Mouse (Mus musculus): Measurements from ENCODE around the gene Spata3. TPM values are rescaled to one million over a fixed set of nuclear protein-coding genes. Genes with fewer than 3 reads are reported as not detected.
"Not testable (repeated sequence)": the region's sequence is repeated elsewhere in the genome, so short reads cannot be mapped to it uniquely, and the experiment has no call there.

Gene Spata3
- polyA plus RNA-seq, 1 experiment from 2014 or later: not detected

GRCm38 (mm10) chr1:85988882-85989281 lies 27.7 kb upstream of the Spata3 start:
- not testable (repeated sequence) for H3K4me1 ChIP-seq (ENCODE audit: insufficient read depth, low read length); ATAC-seq (ENCODE audit: low FRiP score, low TSS enrichment); H3K9me3 ChIP-seq (ENCODE audit: low read length); H3K4me3 ChIP-seq (ENCODE audit: low read length); H3K27ac ChIP-seq (ENCODE audit: low read length); H3K27me3 ChIP-seq (ENCODE audit: insufficient read depth, low read length); H3K36me3 ChIP-seq (ENCODE audit: insufficient read depth, low read length); H3K9ac ChIP-seq (replicated peaks; ENCODE audit: low read length); H3K4me2 ChIP-seq (replicated peaks; ENCODE audit: low read depth, low read length)
- WGBS: 77% methylated on average over 4 of the region's 4 CpGs

GRCm38 (mm10) chr1:85992175-85992574 lies 24.4 kb upstream of the Spata3 start:
- Histone ChIP-seq H3K9ac (replicated peaks; ENCODE audit: low read length) (no peak overlapping the region), H3K9me3 (ENCODE audit: low read length) (peaks cover 6% of the 10 kb centered on the region), H3K27ac (ENCODE audit: low read length) (no peak overlapping the region), H3K4me3 (ENCODE audit: low read length) (no peak overlapping the region), H3K4me2 (replicated peaks; ENCODE audit: low read depth, low read length) (no peak overlapping the region), H3K4me1 (ENCODE audit: insufficient read depth, low read length) (no peaks in the 10 kb centered on the region), H3K27me3 (ENCODE audit: insufficient read depth, low read length) (no peaks in the 10 kb centered on the region), H3K36me3 (ENCODE audit: insufficient read depth, low read length) (no peaks in the 10 kb centered on the region)
- 78% methylated on average over 9 of the region's 9 CpGs for WGBS
- no peak for ATAC-seq (ENCODE audit: low FRiP score, low TSS enrichment)

DNA sequence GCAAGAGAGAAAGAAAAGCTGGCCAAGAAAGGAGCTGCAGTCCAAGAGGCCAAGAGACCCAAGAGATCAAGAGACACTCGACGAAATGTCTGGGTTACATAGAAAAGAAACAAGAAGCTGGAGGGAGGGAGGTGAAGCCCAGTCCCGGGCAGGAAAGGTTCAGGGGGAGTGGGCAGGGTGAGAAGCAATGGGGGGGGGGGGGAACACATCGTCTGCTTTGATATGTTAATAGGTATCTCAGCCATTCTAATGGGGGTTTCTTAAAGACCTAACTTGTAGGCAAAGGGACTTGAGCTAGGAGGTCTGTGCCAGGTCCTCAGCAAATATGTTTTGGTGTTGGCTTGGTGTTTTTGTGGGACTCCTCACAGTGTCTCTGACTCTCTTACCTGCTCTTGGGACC lies 23.1 kb upstream of the Spata3 start:
- H3K9me3 ChIP-seq (ENCODE audit: low read length): peaks cover 6% of the 10 kb centered on the region
- no peak overlapping the region for H3K27ac ChIP-seq (ENCODE audit: low read length)
- ATAC-seq (ENCODE audit: low FRiP score, low TSS enrichment): no peak
- 54% methylated on average over 4 of the region's 4 CpGs for WGBS
- H3K4me3 ChIP-seq (ENCODE audit: low read length): no peak overlapping the region
- no peaks in the 10 kb centered on the region for H3K27me3 ChIP-seq (ENCODE audit: insufficient read depth, low read length)
- no peak overlapping the region for H3K9ac ChIP-seq (replicated peaks; ENCODE audit: low read length)
- no peaks in the 10 kb centered on the region for H3K4me1 ChIP-seq (ENCODE audit: insufficient read depth, low read length)
- H3K4me2 ChIP-seq (replicated peaks; ENCODE audit: low read depth, low read length): no peak overlapping the region
- H3K36me3 ChIP-seq (ENCODE audit: insufficient read depth, low read length): no peaks in the 10 kb centered on the region

GRCm38 (mm10) chr1:85997221-85997620 lies 19.4 kb upstream of the Spata3 start:
- H3K36me3 ChIP-seq (ENCODE audit: insufficient read depth, low read length): no peaks in the 10 kb centered on the region
- no peak overlapping the region for H3K9ac ChIP-seq (replicated peaks; ENCODE audit: low read length)
- no peaks in the 10 kb centered on the region for H3K27me3 ChIP-seq (ENCODE audit: insufficient read depth, low read length)
- H3K4me1 ChIP-seq (ENCODE audit: insufficient read depth, low read length): no peaks in the 10 kb centered on the region
- 88% methylated on average over 1 of the region's 1 CpGs for WGBS
- H3K4me2 ChIP-seq (replicated peaks; ENCODE audit: low read depth, low read length): no peak overlapping the region
- ATAC-seq (ENCODE audit: low FRiP score, low TSS enrichment): no peak
- H3K9me3 ChIP-seq (ENCODE audit: low read length): peaks cover 6% of the 10 kb centered on the region
- no peak overlapping the region for H3K27ac ChIP-seq (ENCODE audit: low read length)
- no peak overlapping the region for H3K4me3 ChIP-seq (ENCODE audit: low read length)

- Histone ChIP-seq H3K4me3 (ENCODE audit: low read length) (no peak overlapping the region), H3K27me3 (ENCODE audit: insufficient read depth, low read length) (no peaks in the 10 kb centered on the region), H3K4me1 (ENCODE audit: insufficient read depth, low read length) (no peaks in the 10 kb centered on the region), H3K36me3 (ENCODE audit: insufficient read depth, low read length) (no peaks in the 10 kb centered on the region), H3K9ac (replicated peaks; ENCODE audit: low read length) (no peak overlapping the region), H3K9me3 (ENCODE audit: low read length) (peaks cover 6% of the 10 kb centered on the region), H3K4me2 (replicated peaks; ENCODE audit: low read depth, low read length) (no peak overlapping the region), H3K27ac (ENCODE audit: low read length) (no peak overlapping the region)
- no peak for ATAC-seq (ENCODE audit: low FRiP score, low TSS enrichment)
- 74% methylated on average over 4 of the region's 4 CpGs for WGBS
Observed at GRCm38 (mm10) chr1:85998012-85998411, 18.6 kb upstream of the Spata3 start.

GRCm38 (mm10) chr1:85999853-86000570 lies 16.6 kb upstream of the Spata3 start:
- H3K4me2 ChIP-seq (replicated peaks; ENCODE audit: low read depth, low read length): no peak overlapping the region
- no peak for ATAC-seq (ENCODE audit: low FRiP score, low TSS enrichment)
- WGBS: 73% methylated on average over 18 of the region's 18 CpGs
- H3K27me3 ChIP-seq (ENCODE audit: insufficient read depth, low read length): no peaks in the 10 kb centered on the region
- H3K9me3 ChIP-seq (ENCODE audit: low read length): peaks cover 6% of the 10 kb centered on the region
- H3K36me3 ChIP-seq (ENCODE audit: insufficient read depth, low read length): no peaks in the 10 kb centered on the region
- H3K9ac ChIP-seq (replicated peaks; ENCODE audit: low read length): no peak overlapping the region
- no peak overlapping the region for H3K27ac ChIP-seq (ENCODE audit: low read length)
- H3K4me3 ChIP-seq (ENCODE audit: low read length): no peak overlapping the region
- H3K4me1 ChIP-seq (ENCODE audit: insufficient read depth, low read length): no peaks in the 10 kb centered on the region

GRCm38 (mm10) chr1:86005540-86005939 lies 11.1 kb upstream of the Spata3 start:
- ATAC-seq (ENCODE audit: low FRiP score, low TSS enrichment): no peak
- no peaks in the 10 kb centered on the region for H3K9me3 ChIP-seq (ENCODE audit: low read length)
- no peaks in the 10 kb centered on the region for H3K4me1 ChIP-seq (ENCODE audit: insufficient read depth, low read length)
- H3K27me3 ChIP-seq (ENCODE audit: insufficient read depth, low read length): no peaks in the 10 kb centered on the region
- no peak overlapping the region for H3K9ac ChIP-seq (replicated peaks; ENCODE audit: low read length)
- 82% methylated on average over 10 of the region's 10 CpGs for WGBS
- no peak overlapping the region for H3K4me3 ChIP-seq (ENCODE audit: low read length)
- H3K4me2 ChIP-seq (replicated peaks; ENCODE audit: low read depth, low read length): no peak overlapping the region
- no peaks in the 10 kb centered on the region for H3K36me3 ChIP-seq (ENCODE audit: insufficient read depth, low read length)
- no peak overlapping the region for H3K27ac ChIP-seq (ENCODE audit: low read length)

DNA sequence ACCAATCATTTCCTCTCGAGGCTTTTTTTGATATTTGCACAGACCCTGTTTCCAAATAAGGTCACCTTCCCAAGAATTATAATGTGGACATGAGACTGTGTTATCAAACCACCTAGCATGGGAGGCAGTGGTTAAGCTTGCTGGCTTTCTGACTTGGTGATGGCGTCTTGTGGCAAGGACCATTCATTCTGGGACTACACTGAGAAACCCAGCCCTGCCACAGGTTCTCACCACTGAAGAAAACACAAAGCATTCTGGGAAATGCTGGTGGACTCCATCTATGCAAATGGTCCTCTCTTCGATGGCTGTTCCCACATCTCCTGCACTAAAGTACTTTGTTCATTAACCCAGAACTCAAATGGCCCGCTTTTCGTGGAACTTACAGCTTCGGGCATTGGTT lies 10.6 kb upstream of the Spata3 start:
- Histone ChIP-seq H3K4me3 (ENCODE audit: low read length) (no peak overlapping the region), H3K9ac (replicated peaks; ENCODE audit: low read length) (no peak overlapping the region), H3K36me3 (ENCODE audit: insufficient read depth, low read length) (no peaks in the 10 kb centered on the region), H3K4me1 (ENCODE audit: insufficient read depth, low read length) (no peaks in the 10 kb centered on the region), H3K4me2 (replicated peaks; ENCODE audit: low read depth, low read length) (no peak overlapping the region), H3K27ac (ENCODE audit: low read length) (no peak overlapping the region), H3K9me3 (ENCODE audit: low read length) (no peaks in the 10 kb centered on the region), H3K27me3 (ENCODE audit: insufficient read depth, low read length) (no peaks in the 10 kb centered on the region)
- WGBS: 89% methylated on average over 6 of the region's 6 CpGs
- ATAC-seq (ENCODE audit: low FRiP score, low TSS enrichment): no peak

DNA sequence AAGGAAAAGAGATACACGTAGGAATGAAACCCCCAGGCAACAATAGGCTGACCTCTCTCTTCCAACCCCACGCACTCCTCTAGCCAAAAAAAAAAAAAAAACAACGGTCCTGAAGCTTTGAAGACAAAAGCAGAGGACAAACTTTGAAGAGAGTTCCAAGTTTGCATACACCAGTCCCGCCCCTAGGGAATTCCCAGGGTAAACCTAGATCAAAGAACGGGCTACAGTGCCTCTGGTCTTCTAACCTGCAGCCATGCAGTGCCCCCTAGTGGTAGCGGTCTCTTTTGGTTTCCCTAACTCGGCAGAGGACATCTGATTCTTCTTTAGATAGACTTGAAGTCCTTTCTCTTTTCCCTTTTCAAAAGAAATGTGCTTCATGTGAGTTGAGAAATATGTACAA lies 8.8 kb upstream of the Spata3 start:
- no peaks in the 10 kb centered on the region for H3K4me1 ChIP-seq (ENCODE audit: insufficient read depth, low read length)
- no peak overlapping the region for H3K4me2 ChIP-seq (replicated peaks; ENCODE audit: low read depth, low read length)
- H3K36me3 ChIP-seq (ENCODE audit: insufficient read depth, low read length): no peaks in the 10 kb centered on the region
- H3K27me3 ChIP-seq (ENCODE audit: insufficient read depth, low read length): no peaks in the 10 kb centered on the region
- peaks cover 4% of the 10 kb centered on the region; the same call in 1 of the 2 replicates for H3K9me3 ChIP-seq (ENCODE audit: low read length)
- no peak overlapping the region for H3K9ac ChIP-seq (replicated peaks; ENCODE audit: low read length)
- H3K4me3 ChIP-seq (ENCODE audit: low read length): no peak overlapping the region
- WGBS: 0% methylated on average over 7 of the region's 7 CpGs
- no peak overlapping the region for H3K27ac ChIP-seq (ENCODE audit: low read length)
- peak; percentile 85; the same call in 1 of the 2 replicates for ATAC-seq (ENCODE audit: low FRiP score, low TSS enrichment)

- H3K36me3 ChIP-seq (ENCODE audit: insufficient read depth, low read length); H3K4me2 ChIP-seq (replicated peaks; ENCODE audit: low read depth, low read length); ATAC-seq (ENCODE audit: low FRiP score, low TSS enrichment); H3K9ac ChIP-seq (replicated peaks; ENCODE audit: low read length); H3K27ac ChIP-seq (ENCODE audit: low read length); H3K4me1 ChIP-seq (ENCODE audit: insufficient read depth, low read length); H3K9me3 ChIP-seq (ENCODE audit: low read length); H3K4me3 ChIP-seq (ENCODE audit: low read length): not testable (repeated sequence)
- peaks cover 20% of the 10 kb centered on the region for H3K27me3 ChIP-seq (ENCODE audit: insufficient read depth, low read length)
- 97% methylated on average over 9 of the region's 9 CpGs for WGBS
Observed at GRCm38 (mm10) chr1:86015758-86016157, 858 bp upstream of the Spata3 start.
